ENCODE assay signal across 8 mouse cellular contexts in genomic region chr19:10304395-10304794, GRCm38 (mm10). TPM values are rescaled to one million over a fixed set of nuclear protein-coding genes. Genes with fewer than 3 reads are reported as not detected.
DNase-seq lines count a peak whose midpoint lies in the region; ATAC-seq and TF ChIP-seq lines count a peak whose summit lies in the region.

No protein-coding gene starts in this region.

- no peak for TF ChIP-seq CTCF in cortical plate, adult 2 months (IDR thresholded peaks at IDR 0.05; ENCODE audit: extremely low read depth, insufficient read depth, low read length)

- ATAC-seq in kidney, embryonic 15.5 days (replicated peaks; ENCODE audit: low FRiP score): peak; percentile 40
- peak; percentile 75 for ATAC-seq in hindbrain, embryonic 11.5 days (ENCODE audit: low FRiP score)
- peak; percentile 70 for ATAC-seq in midbrain, embryonic 13.5 days
- no peak for ATAC-seq in granulocyte monocyte progenitor cell, adult 5-6 weeks (replicated peaks; ENCODE audit: poor library complexity, severe bottlenecking)

- no peaks in the 10 kb centered on the region for H3K9me3 ChIP-seq in kidney, embryonic 15.5 days (replicated peaks)
- no peaks in the 10 kb centered on the region for H3K9me3 ChIP-seq in hindbrain, embryonic 11.5 days (ENCODE audit: control insufficient read depth, low read length)
- no peaks in the 10 kb centered on the region for H3K9me3 ChIP-seq in midbrain, embryonic 13.5 days

- peaks cover 57% of the 10 kb centered on the region for H3K4me1 ChIP-seq in kidney, embryonic 15.5 days
- peaks cover 19% of the 10 kb centered on the region for H3K4me1 ChIP-seq in cortical plate, adult 2 months (ENCODE audit: control insufficient read depth, insufficient read depth, low read length)
- H3K4me1 ChIP-seq in hindbrain, embryonic 11.5 days (replicated peaks; ENCODE audit: control insufficient read depth, insufficient read depth, low read length): peaks cover 2% of the 10 kb centered on the region; the same call in 1 of the 2 replicates
- H3K4me1 ChIP-seq in midbrain, embryonic 13.5 days (replicated peaks): peaks cover 21% of the 10 kb centered on the region

- WGBS in kidney, embryonic 15.5 days: 7% methylated on average over 37 of the region's 37 CpGs
- 8% methylated on average over 34 of the region's 37 CpGs for WGBS in hindbrain, embryonic 11.5 days
- 5% methylated on average over 37 of the region's 37 CpGs for WGBS in midbrain, embryonic 13.5 days

- H3K27me3 ChIP-seq in kidney, embryonic 15.5 days: peaks cover 9% of the 10 kb centered on the region
- H3K27me3 ChIP-seq in hindbrain, embryonic 11.5 days (ENCODE audit: control insufficient read depth, insufficient read depth, low read length): peaks cover 5% of the 10 kb centered on the region; the same call in 1 of the 2 replicates
- H3K27me3 ChIP-seq in midbrain, embryonic 13.5 days: peaks cover 18% of the 10 kb centered on the region

- peak overlapping the region; percentile 80 for H3K4me3 ChIP-seq in kidney, embryonic 15.5 days (replicated peaks)
- H3K4me3 ChIP-seq in cortical plate, adult 2 months (ENCODE audit: insufficient read depth, low read length): peak overlapping the region; percentile 91
- H3K4me3 ChIP-seq in hindbrain, embryonic 11.5 days (ENCODE audit: low read depth, low read length): peak overlapping the region; percentile 67
- peak overlapping the region; percentile 70 for H3K4me3 ChIP-seq in midbrain, embryonic 13.5 days (replicated peaks)

- no peaks in the 10 kb centered on the region for H3K36me3 ChIP-seq in kidney, embryonic 15.5 days
- no peaks in the 10 kb centered on the region for H3K36me3 ChIP-seq in hindbrain, embryonic 11.5 days (ENCODE audit: control insufficient read depth, insufficient read depth, low read length)
- H3K36me3 ChIP-seq in midbrain, embryonic 13.5 days: no peaks in the 10 kb centered on the region

- no peak for TF ChIP-seq POLR2A in cortical plate, adult 2 months (IDR thresholded peaks at IDR 0.05; ENCODE audit: extremely low read depth, insufficient read depth, low read length)

- DNase-seq in kidney, postnatal 14 days: no peak
- no peak for DNase-seq in hindbrain, embryonic 11.5 days (ENCODE audit: low spot score)
- no peak for DNase-seq in retina, embryonic 14.5 days (ENCODE audit: low spot score)
- no peak for DNase-seq in right cerebral cortex, adult 18-20 months

- H3K9ac ChIP-seq in kidney, embryonic 15.5 days: peak overlapping the region; percentile 76
- peak overlapping the region; percentile 80 for H3K9ac ChIP-seq in hindbrain, embryonic 11.5 days (ENCODE audit: low read depth, low read length)
- peak overlapping the region; percentile 86 for H3K9ac ChIP-seq in midbrain, embryonic 13.5 days (replicated peaks)

- H3K4me2 ChIP-seq in kidney, embryonic 15.5 days: peak overlapping the region; percentile 98
- H3K4me2 ChIP-seq in hindbrain, embryonic 11.5 days (replicated peaks; ENCODE audit: low read depth, low read length): peak overlapping the region; percentile 98
- peak overlapping the region; percentile 90 for H3K4me2 ChIP-seq in midbrain, embryonic 13.5 days (replicated peaks)

- no peak overlapping the region for H3K27ac ChIP-seq in kidney, embryonic 15.5 days
- H3K27ac ChIP-seq in cortical plate, adult 2 months (ENCODE audit: insufficient read depth, low read length): peak overlapping the region; percentile 89
- H3K27ac ChIP-seq in hindbrain, embryonic 11.5 days (ENCODE audit: low read depth, low read length): no peak overlapping the region
- H3K27ac ChIP-seq in midbrain, embryonic 13.5 days: no peak overlapping the region; the same call in 1 of the 2 replicates

RNA-seq across cellular contexts. Expression of gene Dagla, which starts 0.3 kb away (rescaled TPM):
- polyA plus RNA-seq in kidney, embryonic 15.5 days (2015; fragmentation: Nextera tagmentation; extraction: Ambion mirVana): 3.1 and 3.7 TPM in 2 replicates
- 69.9 and 75.1 TPM in 2 replicates for polyA plus RNA-seq in cortical plate, adult 2 months (2012; rRNA removed)
- polyA plus RNA-seq in hindbrain, embryonic 11.5 days (2014; fragmentation: Nextera tagmentation; extraction: Ambion mirVana): 1.5 and 1.8 TPM in 2 replicates
- polyA plus RNA-seq in midbrain, embryonic 13.5 days (2015; fragmentation: Nextera tagmentation; extraction: Ambion mirVana): 5.1 and 5.3 TPM in 2 replicates
- 0.26 TPM in 1 of 2 replicates, not detected in the other for total RNA-seq in granulocyte monocyte progenitor cell, adult 5-6 weeks (2014; fragmentation: Nextera tagmentation)
- total RNA-seq in granulocyte monocyte progenitor cell, adult 5-6 weeks (2017): not detected in 2 replicates

Comparison
In these comparisons a context has a peak if more than half of its experiments do, and no peak if none do; other contexts are left out.
1. RNA of gene Dagla, which starts 0.3 kb away (polyA plus RNA-seq): 69.9 to 75.1 TPM in cortical plate, adult 2 months; 5.1 to 5.3 TPM in midbrain, embryonic 13.5 days, 3.1 to 3.7 TPM in kidney, embryonic 15.5 days and 1.5 to 1.8 TPM in hindbrain, embryonic 11.5 days; every median in the first group is over 10 times any median in the second.
2. Peak in every context shown above with its lines, with median percentiles within 50 percentile points of each other: H3K4me2 ChIP-seq, H3K4me3 ChIP-seq and H3K9ac ChIP-seq.